Mouse (Mus musculus) forebrain, embryonic 10.5 days (tissue): ENCODE data around the gene Nckap5l. TPM values are rescaled to one million over a fixed set of nuclear protein-coding genes. Genes with fewer than 3 reads are reported as not detected.

Source experiments
- DNase-seq: peaks from one replicate; pipeline ENCODE4 v3.0.0-alpha.2; 2017; ENCODE audit warnings: low spot score; ENCODE audit errors: extremely low spot score
- H3K27ac ChIP-seq: fragments of 300-500 bp; sonication (generic); 2 replicates; pipeline ENCODE4 v1.5.1; 2016; ENCODE audit warnings: mild to moderate bottlenecking
- H3K27me3 ChIP-seq: fragments of 300-500 bp; sonication (generic); 2 replicates; pipeline ENCODE4 v1.6.1; 2016; ENCODE audit warnings: mild to moderate bottlenecking; ENCODE audit not compliant: poor library complexity, severe bottlenecking
- H3K36me3 ChIP-seq: fragments of 300-500 bp; sonication (generic); replicated peaks from 2 replicates; pipeline ENCODE4 v1.6.1; 2016; ENCODE audit warnings: mild to moderate bottlenecking, moderate library complexity
- H3K4me1 ChIP-seq: fragments of 300-500 bp; sonication (generic); 2 replicates; pipeline ENCODE4 v1.6.1; 2016
- H3K4me3 ChIP-seq: fragments of 300-500 bp; sonication (generic); 2 replicates; pipeline ENCODE4 v1.5.1; 2016; ENCODE audit warnings: mild to moderate bottlenecking, moderate library complexity
- H3K9me3 ChIP-seq: fragments of 300-500 bp; sonication (generic); 2 replicates; pipeline ENCODE4 v1.6.1; 2016; ENCODE audit warnings: mild to moderate bottlenecking, moderate library complexity
- WGBS: fragments of 180-500 bp; shearing (Covaris S2); methylation state at CpG from one replicate; pipeline ENCODE4 v1.1.7; 2016; 5-methylcytosine and 5-hydroxymethylcytosine counted together
- polyA plus RNA-seq: library from polyadenylated mRNA; unstranded; fragments of >200 nt; fragmentation: Nextera tagmentation; extraction: Ambion mirVana; gene quantifications from 2 replicates; pipeline ENCODE4 v1.2.1, GENCODE M21; 2016

Gene Nckap5l
- polyA plus RNA-seq, 1 experiment from 2014 or later = 13.7 TPM

DNA sequence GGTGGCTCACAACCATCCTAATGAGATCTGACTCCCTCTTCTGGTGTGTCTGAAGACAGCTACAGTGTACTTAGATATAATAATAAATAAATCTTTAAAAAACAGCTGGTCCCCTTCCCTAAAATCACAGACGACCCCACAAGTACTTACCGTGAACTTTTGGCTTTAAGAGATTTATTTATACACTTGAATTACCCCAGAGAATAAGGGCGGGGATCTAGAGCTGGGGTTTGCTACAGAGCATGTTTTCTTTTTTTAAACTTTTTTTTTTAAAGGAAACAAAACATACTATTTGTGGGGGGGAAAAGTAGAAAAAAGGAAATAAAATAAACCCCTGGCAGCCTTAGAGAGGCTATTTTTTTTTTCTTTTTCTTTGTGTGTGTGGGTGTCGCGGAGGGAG lies 37.4 kb downstream of the Nckap5l start:
- peak overlapping the region; percentile 91 for H3K27ac ChIP-seq
- no peak for DNase-seq
- no peaks in the 10 kb centered on the region for H3K27me3 ChIP-seq
- H3K4me3 ChIP-seq = peak overlapping the region; percentile 26
- no peaks in the 10 kb centered on the region for H3K9me3 ChIP-seq
- H3K36me3 ChIP-seq = peaks cover 39% of the 10 kb centered on the region
- 53% methylated on average over 5 of the region's 5 CpGs for WGBS
- H3K4me1 ChIP-seq = peaks cover 32% of the 10 kb centered on the region

DNA sequence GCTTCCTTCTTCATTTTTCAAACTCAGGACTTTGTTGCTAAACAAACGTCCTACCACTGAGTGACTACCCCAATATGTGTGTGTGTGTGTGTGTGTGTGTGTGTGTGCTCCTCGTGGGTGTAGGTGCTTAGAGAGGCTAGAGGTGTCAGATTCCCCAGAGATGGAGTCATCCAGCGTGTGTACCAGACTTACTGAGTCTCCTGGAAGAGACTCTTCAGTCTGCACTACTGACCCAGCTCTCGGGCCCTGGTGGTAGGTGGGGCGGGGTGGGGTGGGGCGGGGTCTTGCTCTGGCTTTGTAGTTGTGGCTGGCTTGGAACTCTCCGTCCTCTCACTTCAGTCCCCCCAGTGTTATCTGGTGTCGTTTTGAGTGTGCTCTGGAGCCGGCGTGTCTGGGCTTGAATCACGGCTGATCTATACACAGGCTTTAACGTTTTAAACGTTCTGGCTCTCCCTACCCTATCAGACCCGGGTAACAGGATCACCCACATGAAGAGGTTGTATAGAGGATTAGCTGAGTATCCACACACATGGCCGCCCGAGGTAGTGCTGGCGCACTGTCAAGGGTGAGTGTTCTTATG lies 39.8 kb downstream of the Nckap5l start:
- Histone ChIP-seq H3K9me3 (no peaks in the 10 kb centered on the region), H3K36me3 (peaks cover 17% of the 10 kb centered on the region), H3K4me3 (no peak overlapping the region), H3K4me1 (peaks cover 32% of the 10 kb centered on the region), H3K27ac (peak overlapping the region; percentile 51; the same call in 1 of the 2 replicates), H3K27me3 (no peaks in the 10 kb centered on the region)
- 55% methylated on average over 17 of the region's 17 CpGs for WGBS
- DNase-seq = no peak

DNA sequence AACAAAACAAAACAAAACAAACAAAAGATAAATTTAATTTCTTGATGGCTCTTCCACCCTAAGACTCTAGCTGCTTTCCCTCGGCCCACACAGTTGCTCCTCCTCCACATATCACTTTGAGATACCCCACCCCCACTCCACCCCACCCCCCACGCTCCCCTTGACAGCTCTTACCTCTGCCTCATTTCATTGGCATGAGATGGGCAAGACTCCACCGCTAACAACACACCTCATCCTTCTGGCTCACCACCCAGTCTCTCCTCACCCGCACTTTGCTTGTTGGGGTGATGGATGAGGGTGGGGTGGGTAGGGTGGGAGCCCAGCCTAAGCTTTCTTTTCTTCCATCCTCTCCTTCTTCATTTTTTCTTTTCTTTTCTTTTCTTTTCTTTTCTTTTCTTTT lies 40.6 kb downstream of the Nckap5l start:
- 52% methylated on average over 4 of the region's 4 CpGs for WGBS
- Histone ChIP-seq H3K27me3 (no peaks in the 10 kb centered on the region), H3K4me3 (no peak overlapping the region), H3K9me3 (no peaks in the 10 kb centered on the region), H3K27ac (peak overlapping the region; percentile 60; the same call in 1 of the 2 replicates), H3K36me3 (peaks cover 9% of the 10 kb centered on the region), H3K4me1 (peaks cover 32% of the 10 kb centered on the region)
- DNase-seq = no peak

DNA sequence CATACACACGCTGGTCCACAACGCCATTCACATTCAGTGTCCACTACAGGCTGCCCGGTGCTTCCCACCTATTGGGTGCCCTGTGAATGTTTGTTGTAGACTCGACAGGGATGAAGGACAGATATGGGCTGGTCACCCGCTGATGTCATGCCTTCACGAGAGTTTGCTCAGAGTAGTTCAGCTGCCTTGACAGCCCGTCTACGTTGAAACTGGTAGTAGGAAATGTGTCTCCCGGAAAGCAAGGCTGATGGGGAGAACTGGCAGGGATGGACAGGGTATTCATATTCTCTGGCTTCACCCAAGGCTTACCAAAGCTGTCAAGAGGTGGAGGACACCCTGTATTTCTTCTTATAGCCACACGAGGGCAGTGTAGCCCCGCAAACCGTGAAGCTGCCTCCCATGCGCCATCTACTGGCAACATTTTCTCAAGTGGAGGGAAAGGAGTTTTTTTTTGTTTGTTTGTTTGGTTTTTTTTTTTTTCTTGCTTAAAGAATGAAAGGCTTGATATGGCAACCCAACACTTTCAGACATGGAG lies 41.1 kb downstream of the Nckap5l start:
- peak; percentile 77 for DNase-seq
- Histone ChIP-seq H3K4me3 (no peak overlapping the region), H3K4me1 (peaks cover 35% of the 10 kb centered on the region), H3K9me3 (no peaks in the 10 kb centered on the region), H3K27me3 (no peaks in the 10 kb centered on the region), H3K27ac (peak overlapping the region; percentile 60; the same call in 1 of the 2 replicates), H3K36me3 (peaks cover 3% of the 10 kb centered on the region)
- 25% methylated on average over 13 of the region's 13 CpGs for WGBS

DNA sequence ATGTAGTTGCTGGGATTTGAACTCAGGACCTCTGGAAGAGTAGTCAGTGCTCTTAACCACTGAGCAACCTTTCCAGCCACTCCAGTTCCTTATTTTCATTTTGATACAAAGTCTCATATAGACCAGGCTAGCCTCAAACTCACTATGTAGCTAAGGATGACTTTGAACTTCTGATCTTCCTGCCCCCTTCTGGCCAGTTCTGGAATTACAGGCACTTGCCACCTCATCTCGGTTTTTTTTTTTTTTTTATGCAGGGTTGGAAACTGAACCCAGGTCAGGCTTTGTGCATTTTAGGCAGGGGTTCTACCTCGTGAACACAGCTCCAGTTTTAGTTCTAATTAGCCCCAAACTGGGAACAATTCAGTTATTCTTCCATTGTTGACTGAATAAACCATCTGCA lies 41.8 kb downstream of the Nckap5l start:
- Histone ChIP-seq H3K4me1 (peaks cover 32% of the 10 kb centered on the region), H3K9me3 (no peaks in the 10 kb centered on the region), H3K4me3 (no peak overlapping the region), H3K36me3 (0 out of 2 replicates have a peak, but pooled peaks cover under 1% of the 10 kb centered on the region), H3K27ac (no peak overlapping the region), H3K27me3 (no peaks in the 10 kb centered on the region)
- DNase-seq = no peak
- 26% methylated on average over 2 of the region's 2 CpGs for WGBS

DNA sequence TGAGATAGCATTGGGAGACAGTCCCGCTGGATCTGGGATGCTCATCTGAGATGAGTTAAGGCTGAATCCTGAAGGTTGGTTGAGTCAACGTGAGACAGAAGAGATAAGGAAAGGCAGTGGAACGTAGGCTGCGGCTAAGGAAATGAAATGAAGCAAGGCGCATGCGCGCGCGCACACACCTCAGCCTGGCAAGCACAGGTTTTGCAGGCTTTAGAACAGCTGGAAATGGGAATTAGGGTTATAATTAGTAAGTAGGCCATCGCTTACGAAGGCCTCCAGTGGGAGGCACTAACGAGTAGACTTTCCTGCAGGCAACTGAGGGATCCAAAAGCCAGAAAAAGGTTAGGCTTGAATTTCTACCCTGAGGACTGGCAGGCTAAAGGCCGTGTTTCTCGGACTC lies 45.8 kb downstream of the Nckap5l start:
- Histone ChIP-seq H3K9me3 (no peaks in the 10 kb centered on the region), H3K27ac (no peak overlapping the region), H3K4me3 (no peak overlapping the region), H3K36me3 (peaks cover 41% of the 10 kb centered on the region), H3K27me3 (no peaks in the 10 kb centered on the region), H3K4me1 (peaks cover 10% of the 10 kb centered on the region; the same call in 1 of the 2 replicates)
- WGBS = 61% methylated on average over 14 of the region's 14 CpGs
- no peak for DNase-seq

DNA sequence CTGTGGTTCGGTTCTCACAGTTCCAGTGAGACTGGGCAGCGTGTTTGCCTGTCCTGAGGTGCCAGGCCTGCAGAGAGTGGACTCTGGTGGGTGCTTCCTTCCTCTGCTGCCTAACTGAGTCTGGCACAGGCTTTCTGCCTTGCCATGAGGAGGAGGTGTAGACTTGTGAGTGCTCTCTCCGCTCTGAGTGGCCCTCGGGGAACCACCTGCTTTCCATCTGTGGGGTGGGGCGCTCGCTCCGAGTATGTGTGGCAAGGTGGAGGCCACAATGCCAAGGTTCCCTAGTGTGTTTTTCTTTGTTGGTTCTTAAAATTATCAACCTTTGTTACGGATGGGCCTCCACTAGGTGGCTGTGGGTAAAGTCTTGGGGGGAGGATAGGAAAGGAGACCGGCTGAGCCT lies 48.7 kb downstream of the Nckap5l start:
- Histone ChIP-seq H3K4me3 (no peak overlapping the region), H3K4me1 (peaks cover 6% of the 10 kb centered on the region; the same call in 1 of the 2 replicates), H3K9me3 (no peaks in the 10 kb centered on the region), H3K27ac (no peak overlapping the region), H3K36me3 (peaks cover 70% of the 10 kb centered on the region), H3K27me3 (no peaks in the 10 kb centered on the region)
- WGBS = 91% methylated on average over 9 of the region's 9 CpGs
- no peak for DNase-seq

DNA sequence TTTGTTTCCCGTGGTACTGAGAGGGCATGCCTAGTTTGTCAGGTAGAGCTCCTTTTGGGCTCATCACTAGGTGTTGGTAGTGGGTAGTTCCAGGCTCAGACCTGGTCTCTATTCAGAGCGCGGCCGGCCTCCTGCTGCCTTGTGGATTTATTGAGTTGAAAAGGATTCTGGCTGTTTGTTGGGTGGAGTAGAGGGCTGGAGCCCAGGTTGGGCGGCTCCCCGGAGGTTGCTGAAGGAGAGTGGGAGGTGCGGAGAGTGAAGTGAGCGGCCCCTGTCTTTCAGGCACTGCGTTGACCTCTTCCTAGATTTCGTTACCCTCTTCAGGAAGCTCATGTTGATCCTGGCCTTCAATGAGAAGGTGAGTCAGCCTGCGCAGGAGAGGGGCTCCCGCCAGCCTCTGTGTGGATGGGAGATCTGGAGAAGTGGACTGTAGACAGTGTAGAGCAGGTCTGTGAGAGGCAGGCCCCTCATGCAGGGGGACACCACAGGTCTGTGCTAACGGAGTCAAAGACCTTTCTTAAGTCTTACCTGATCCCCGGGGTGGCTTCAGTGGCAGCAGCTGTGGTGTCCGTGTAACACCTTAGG lies 50.5 kb downstream of the Nckap5l start:
- 92% methylated on average over 15 of the region's 15 CpGs for WGBS
- H3K4me1 ChIP-seq = peaks cover 6% of the 10 kb centered on the region; the same call in 1 of the 2 replicates
- H3K9me3 ChIP-seq = no peaks in the 10 kb centered on the region
- peaks cover 88% of the 10 kb centered on the region for H3K36me3 ChIP-seq
- no peak for DNase-seq
- no peak overlapping the region for H3K27ac ChIP-seq
- no peaks in the 10 kb centered on the region for H3K27me3 ChIP-seq
- H3K4me3 ChIP-seq = no peak overlapping the region

DNA sequence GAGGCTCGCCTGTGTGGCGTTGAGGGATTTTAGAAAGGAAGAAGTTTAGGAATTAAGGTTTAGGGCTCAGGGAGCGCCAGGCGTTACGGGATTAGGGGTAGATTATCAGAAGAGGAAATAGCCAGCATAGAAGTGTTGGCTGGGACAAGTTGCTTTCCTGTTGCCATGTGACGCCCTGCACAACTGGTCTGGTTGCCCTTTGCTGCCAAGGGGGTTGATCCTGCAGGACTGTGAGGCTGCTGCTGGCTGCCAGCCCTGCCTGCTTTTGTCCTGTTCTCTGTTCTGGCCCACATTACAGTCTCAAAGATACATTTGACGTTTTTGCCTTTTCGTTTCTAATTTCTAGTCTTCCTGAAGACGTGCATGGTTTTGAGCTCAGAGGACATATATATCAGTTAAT lies 52.4 kb downstream of the Nckap5l start:
- Histone ChIP-seq H3K4me1 (0 out of 2 replicates have a peak, but pooled peaks cover under 1% of the 10 kb centered on the region), H3K27ac (no peak overlapping the region), H3K9me3 (no peaks in the 10 kb centered on the region), H3K4me3 (no peak overlapping the region), H3K36me3 (peaks cover 96% of the 10 kb centered on the region), H3K27me3 (no peaks in the 10 kb centered on the region)
- DNase-seq = no peak
- 93% methylated on average over 9 of the region's 9 CpGs for WGBS

DNA sequence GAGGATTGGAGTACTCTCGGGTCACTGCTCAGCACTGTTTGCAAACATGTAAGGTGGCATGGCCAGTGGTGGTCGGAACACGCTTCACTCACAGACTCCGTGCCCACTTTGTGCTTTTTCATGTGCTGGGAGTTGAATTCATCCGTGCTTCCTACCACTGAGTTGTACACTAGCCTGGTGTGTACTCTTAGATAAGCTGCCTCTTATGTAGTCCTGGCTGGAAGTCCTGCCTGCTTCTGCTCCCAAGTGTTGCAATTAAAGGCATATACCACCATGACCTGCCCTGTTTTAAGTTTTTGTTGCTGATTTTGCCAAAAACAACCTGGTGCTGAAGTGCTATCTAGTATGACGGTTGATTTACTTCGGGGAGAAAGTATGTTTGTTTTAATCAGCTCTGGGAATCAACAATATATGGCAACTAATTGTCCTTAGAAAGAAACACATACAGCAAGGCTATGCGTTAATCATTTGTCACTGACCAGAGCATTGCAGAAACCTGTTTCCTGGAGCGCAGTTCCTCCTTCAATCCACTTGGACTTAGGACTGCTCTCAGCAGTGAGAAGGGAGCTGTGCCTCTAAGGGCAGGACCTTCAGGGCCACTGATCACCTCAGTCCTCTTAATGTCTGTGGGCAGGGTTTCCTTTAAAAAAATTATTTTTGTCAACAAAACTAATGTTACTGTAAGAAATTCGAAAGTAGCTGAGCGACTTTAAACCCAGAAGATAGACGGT lies 54.2 kb downstream of the Nckap5l start:
- no peak for DNase-seq
- no peaks in the 10 kb centered on the region for H3K9me3 ChIP-seq
- no peaks in the 10 kb centered on the region for H3K27me3 ChIP-seq
- peaks cover 13% of the 10 kb centered on the region for H3K4me1 ChIP-seq
- H3K36me3 ChIP-seq = peaks cover 90% of the 10 kb centered on the region
- H3K27ac ChIP-seq = no peak overlapping the region
- H3K4me3 ChIP-seq = no peak overlapping the region
- 96% methylated on average over 12 of the region's 12 CpGs for WGBS

DNA sequence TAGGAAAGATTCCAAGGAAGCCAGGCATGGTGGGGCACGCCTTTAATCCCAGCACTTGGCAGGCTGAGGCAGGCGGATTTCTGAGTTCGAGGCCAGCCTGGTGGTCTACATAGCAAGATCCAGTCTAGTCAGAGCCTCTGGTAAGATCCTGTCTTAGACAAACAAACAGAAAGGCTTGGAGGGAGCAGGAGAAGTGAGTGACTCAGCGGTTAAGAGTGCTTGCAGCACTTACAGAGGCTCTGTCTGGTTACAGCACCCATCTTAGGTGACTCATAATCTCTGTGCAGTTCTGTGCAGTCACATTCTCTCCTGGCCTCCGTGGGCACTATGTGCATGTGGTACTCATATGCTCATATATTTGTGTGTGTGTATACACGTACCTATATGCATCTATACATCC lies 56.9 kb downstream of the Nckap5l start:
- 93% methylated on average over 6 of the region's 6 CpGs for WGBS
- peaks cover 29% of the 10 kb centered on the region for H3K4me1 ChIP-seq
- peaks cover 63% of the 10 kb centered on the region for H3K36me3 ChIP-seq
- no peaks in the 10 kb centered on the region for H3K9me3 ChIP-seq
- H3K27ac ChIP-seq = no peak overlapping the region
- no peaks in the 10 kb centered on the region for H3K27me3 ChIP-seq
- no peak for DNase-seq
- no peak overlapping the region for H3K4me3 ChIP-seq

DNA sequence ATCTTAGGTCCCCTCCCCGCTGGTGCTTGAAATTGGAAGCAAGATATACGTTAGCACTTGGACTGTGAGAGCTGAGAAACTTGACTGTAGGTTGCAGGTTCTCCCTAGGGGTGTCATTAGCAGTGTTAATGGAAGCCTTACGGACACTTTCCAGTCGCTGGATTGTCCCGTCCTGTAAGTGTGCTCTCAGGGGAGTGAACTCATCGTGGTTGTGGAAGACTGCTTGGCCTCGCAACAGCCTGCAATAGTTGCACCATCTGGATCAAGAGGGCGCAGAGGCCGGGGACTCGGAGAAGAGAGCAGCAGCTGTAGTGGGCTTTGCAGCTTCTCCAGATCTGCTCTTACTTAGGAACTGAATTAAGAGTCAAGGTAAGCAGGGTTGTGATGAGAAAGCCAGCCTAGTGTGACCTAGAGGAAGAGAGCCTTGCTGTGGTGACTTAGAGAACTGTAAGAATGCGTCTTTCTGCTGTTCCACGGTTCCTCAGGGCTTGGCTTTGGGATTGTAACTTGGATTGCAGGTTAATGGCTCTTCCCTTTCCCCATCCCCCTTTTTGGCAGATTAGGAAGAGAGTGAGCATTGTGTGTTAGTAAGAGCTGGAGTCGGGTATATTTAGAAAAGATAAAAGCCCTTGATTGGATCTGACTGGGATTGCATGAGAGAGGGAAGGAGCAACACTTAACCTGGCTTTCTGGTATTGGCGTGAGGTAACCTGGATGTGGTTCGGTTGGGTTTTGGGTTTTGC lies 57.9 kb downstream of the Nckap5l start:
- Histone ChIP-seq H3K36me3 (peaks cover 53% of the 10 kb centered on the region), H3K9me3 (no peaks in the 10 kb centered on the region), H3K27me3 (no peaks in the 10 kb centered on the region), H3K4me1 (peaks cover 39% of the 10 kb centered on the region), H3K27ac (no peak overlapping the region), H3K4me3 (no peak overlapping the region)
- WGBS = 86% methylated on average over 15 of the region's 15 CpGs
- no peak for DNase-seq
